Mouse (Mus musculus) gastrocnemius, adult 2 months (tissue): ENCODE data around the gene Tmem8. TPM values are rescaled to one million over a fixed set of nuclear protein-coding genes. Genes with fewer than 3 reads are reported as not detected.

Experiments used
- DNase-seq: peaks from one replicate; pipeline ENCODE4 v3.0.0; 2022
- H3K27ac ChIP-seq: fragments of 200-600 bp; 2 replicates; pipeline ENCODE4 v1.8.1; 2022; ENCODE audit warnings: mild to moderate bottlenecking
- H3K4me3 ChIP-seq: fragments of 200-600 bp; 2 replicates; pipeline ENCODE4 v1.8.1; 2022; ENCODE audit warnings: mild to moderate bottlenecking, moderate library complexity
- CTCF ChIP-seq: fragments of 200-600 bp; IDR thresholded peaks from 2 replicates; pipeline ENCODE4 v1.8.1; 2022; ENCODE audit warnings: antibody characterized with exemption, mild to moderate bottlenecking, moderate library complexity
- intact Hi-C: fragments of 180-260 bp; cut with DNase I; formaldehyde crosslinking; loops from one replicate; pipeline ENCODE4 v1.15.1; 2025
- total RNA-seq, 2 experiments: library from RNA; stranded (reverse); gene quantifications; 2 replicates each; pipeline ENCODE4 v1.2.3; 2021

The Tmem8 gene
- total RNA-seq, 2 experiments from 2014 or later = 0.67 to 0.92 TPM

GRCm38 (mm10) chr17:26137106-26137750, 24.1 kb downstream of the Tmem8 start:
- no peak for TF ChIP-seq CTCF
- intact Hi-C loops = loop anchor here (5.0 kb wide), 1 partner anchor 105 kb away; the partner anchor contains the start of gene Fam234a
- Histone ChIP-seq H3K27ac (no peak overlapping the region), H3K4me3 (no peak overlapping the region)
- no peak for DNase-seq

- peak overlapping the region; percentile 96 for H3K4me3 ChIP-seq
- H3K27ac ChIP-seq = peak overlapping the region; percentile 91
- intact Hi-C loops = loop anchor here (5.0 kb wide), 1 partner anchor 105 kb away; the partner anchor contains the start of gene Fam234a
- TF ChIP-seq CTCF = no peak
- no peak for DNase-seq
Measured at GRCm38 (mm10) chr17:26137751-26138130, 24.6 kb downstream of the Tmem8 start.

- intact Hi-C loops = loop anchor here (5.0 kb wide), 1 partner anchor 104 kb away; the partner anchor contains the start of gene Fam234a
- H3K27ac ChIP-seq = peak within 1 kb of the TSS; percentile 91
- peak; percentile 94 for DNase-seq
- H3K4me3 ChIP-seq = peak within 1 kb of the TSS; percentile 96
- peak; percentile 69 for TF ChIP-seq CTCF
Measured at GRCm38 (mm10) chr17:26138239-26138836, 25.2 kb downstream of the Tmem8 start, which contains the start of gene Axin1. Axin1 (plus strand) TSS chr17:26138688.

GRCm38 (mm10) chr17:26138901-26139381, 25.8 kb downstream of the Tmem8 start:
- intact Hi-C loops = loop anchor here (5.0 kb wide), 1 partner anchor 103 kb away; the partner anchor contains the start of gene Fam234a
- DNase-seq = peak; percentile 85
- H3K27ac ChIP-seq = peak overlapping the region; percentile 91
- peak overlapping the region; percentile 96 for H3K4me3 ChIP-seq
- TF ChIP-seq CTCF = no peak

- no peak for TF ChIP-seq CTCF
- DNase-seq = no peak
- no peak overlapping the region for H3K4me3 ChIP-seq
- no peak overlapping the region for H3K27ac ChIP-seq
- intact Hi-C loops = no loop called here
Measured at GRCm38 (mm10) chr17:26142796-26143195, 29.7 kb downstream of the Tmem8 start.

DNA sequence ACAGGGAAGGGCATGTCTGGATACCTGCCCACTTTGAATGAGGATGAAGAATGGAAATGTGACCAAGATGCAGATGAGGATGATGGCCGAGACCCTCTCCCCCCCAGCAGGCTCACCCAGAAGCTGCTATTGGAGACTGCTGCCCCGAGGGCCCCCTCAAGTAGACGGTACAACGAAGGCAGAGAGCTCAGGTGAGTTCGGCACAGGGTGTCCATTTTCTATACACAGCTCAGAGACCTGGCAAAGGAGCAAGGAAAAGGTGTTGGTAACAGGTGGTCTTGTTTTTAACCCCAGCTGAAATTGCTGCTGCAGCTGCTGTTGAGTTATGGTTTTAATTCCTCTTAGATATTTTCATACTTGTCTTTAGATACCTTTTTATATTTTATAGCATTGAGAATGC, 30.3 kb downstream of the Tmem8 start:
- DNase-seq = no peak
- H3K4me3 ChIP-seq = no peak overlapping the region
- TF ChIP-seq CTCF = no peak
- H3K27ac ChIP-seq = no peak overlapping the region
- intact Hi-C loops = no loop called here

DNA sequence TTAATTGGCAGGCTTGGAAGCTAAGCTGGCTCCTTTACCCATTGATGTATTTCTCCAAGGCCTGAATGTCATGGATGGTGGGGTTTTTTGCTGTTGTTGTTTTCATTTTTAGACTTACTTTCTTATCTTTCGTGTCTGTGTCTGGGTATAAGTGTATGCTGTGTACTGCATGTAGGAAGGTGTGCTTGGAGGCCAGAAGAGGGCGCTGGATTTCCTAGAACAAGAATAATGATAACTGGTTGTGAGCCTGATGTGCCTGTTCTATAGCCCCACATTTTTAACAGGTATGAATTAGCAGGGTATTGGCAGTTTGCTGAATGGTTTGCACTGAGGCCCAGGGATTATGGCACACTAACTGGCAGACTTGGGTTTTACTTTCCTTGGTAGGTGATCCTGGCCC, 36.0 kb downstream of the Tmem8 start:
- no peak for TF ChIP-seq CTCF
- intact Hi-C loops = no loop called here
- no peak for DNase-seq
- Histone ChIP-seq H3K4me3 (no peak overlapping the region), H3K27ac (no peak overlapping the region)

DNA sequence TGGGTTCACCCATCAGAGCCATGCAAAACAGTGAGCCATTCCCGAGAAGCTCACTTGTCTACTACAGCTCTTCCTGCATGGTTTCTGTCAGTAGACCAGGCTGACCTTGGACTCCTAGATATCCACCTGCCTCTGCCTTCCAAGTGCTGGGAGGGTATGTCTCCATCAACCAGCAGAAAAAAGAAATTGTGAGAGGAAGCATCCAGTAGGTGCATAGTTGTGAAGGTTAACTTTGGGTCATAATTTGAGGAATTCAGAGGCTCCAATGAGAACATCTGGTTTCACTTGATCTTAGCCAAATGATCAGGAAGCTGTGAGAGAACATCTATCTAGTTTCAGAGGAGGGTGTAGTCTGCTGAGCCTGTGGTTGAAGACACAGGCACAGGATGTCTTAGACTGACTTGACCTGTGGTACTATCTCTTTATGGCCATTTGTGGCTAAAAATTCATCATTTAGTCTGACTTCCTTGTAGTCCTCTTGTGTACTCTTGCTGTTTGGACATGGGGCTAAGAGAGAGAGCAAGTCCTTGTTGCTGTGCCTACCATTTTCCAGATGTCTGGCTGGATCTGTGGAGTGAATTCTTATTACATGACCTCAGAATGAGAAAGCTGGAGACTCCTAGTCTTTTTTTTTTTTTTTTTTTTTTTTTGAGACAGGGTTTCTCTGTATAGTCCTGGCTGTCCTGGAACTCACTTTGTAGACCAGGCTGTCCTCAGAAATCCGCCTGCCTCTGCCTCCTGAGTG, 39.0 kb downstream of the Tmem8 start:
- DNase-seq = no peak
- Histone ChIP-seq H3K4me3 (no peak overlapping the region), H3K27ac (peak overlapping the region; percentile 46)
- TF ChIP-seq CTCF = no peak
- intact Hi-C loops = no loop called here

GRCm38 (mm10) chr17:26162736-26163135, 49.6 kb downstream of the Tmem8 start:
- DNase-seq = no peak
- Histone ChIP-seq H3K4me3 (no peak overlapping the region), H3K27ac (peak overlapping the region; percentile 31; the same call in 1 of the 2 replicates)
- no peak for TF ChIP-seq CTCF
- intact Hi-C loops = no loop called here

DNA sequence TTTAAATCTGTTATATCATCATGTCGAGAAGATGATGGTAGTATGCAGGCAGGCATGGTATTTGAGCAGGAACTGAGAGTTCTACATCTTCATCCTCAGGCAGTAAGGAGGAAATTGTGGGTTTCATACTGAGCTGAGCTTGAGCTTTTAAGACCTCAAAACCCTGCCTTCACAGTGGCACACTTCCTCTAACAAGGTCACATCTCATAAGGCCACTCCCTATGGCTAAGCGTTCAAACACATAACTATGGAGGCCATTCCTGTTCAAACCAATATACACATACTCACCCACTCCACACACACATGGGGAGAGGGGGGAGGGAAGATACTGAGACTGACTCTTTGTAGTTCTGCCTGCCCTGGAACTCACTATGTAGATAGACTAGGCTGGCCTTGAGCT, 54.9 kb downstream of the Tmem8 start:
- intact Hi-C loops = no loop called here
- Histone ChIP-seq H3K27ac (no peak overlapping the region; the same call in 1 of the 2 replicates), H3K4me3 (no peak overlapping the region)
- TF ChIP-seq CTCF = no peak
- DNase-seq = no peak

Other genes starting within 250 kb of the Tmem8 start
- 100 to 1,000 TPM in 1 of 2 experiments, 10 to 100 TPM in 1; 85.3 to 117 TPM for gene Mcrip2, start 244.5 kb upstream of the Tmem8 start, total RNA-seq
- gene Mettl26, start 238.2 kb upstream of the Tmem8 start, total RNA-seq = 10 to 100 TPM; 27.7 to 33.7 TPM
- gene Wfikkn1, start 232.4 kb upstream of the Tmem8 start, total RNA-seq = under 1 TPM; 0.26 to 0.75 TPM
- 1 to 10 TPM; 8.1 to 9.5 TPM for gene Rab40c, start 193.6 kb upstream of the Tmem8 start, total RNA-seq
- 10 to 100 TPM; 21.0 to 28.6 TPM for gene Pigq, start 168.4 kb upstream of the Tmem8 start, total RNA-seq
- not detected for gene Nhlrc4, start 168.3 kb upstream of the Tmem8 start, total RNA-seq
- gene A930017K11Rik, start 160.7 kb upstream of the Tmem8 start, total RNA-seq = not detected
- gene Capn15, start 127.5 kb upstream of the Tmem8 start, total RNA-seq = 1 to 10 TPM; 6.0 to 9.4 TPM
- gene Rab11fip3, start 43.7 kb upstream of the Tmem8 start, total RNA-seq = 10 to 100 TPM; 76.3 to 92.0 TPM
- gene Decr2, start 23.0 kb upstream of the Tmem8 start, total RNA-seq = 1 to 10 TPM; 2.1 to 3.0 TPM
- 1 to 10 TPM; 1.6 to 2.5 TPM for gene Nme4, start 17.7 kb upstream of the Tmem8 start, total RNA-seq
- 10 to 100 TPM; 54.1 to 73.2 TPM for gene Mrpl28, start 10.2 kb downstream of the Tmem8 start, total RNA-seq
- 10 to 100 TPM; 15.9 TPM for gene Axin1, start 25.4 kb downstream of the Tmem8 start, total RNA-seq
- gene Pdia2, start 85.8 kb downstream of the Tmem8 start, total RNA-seq = not detected
- gene Rgs11, start 89.7 kb downstream of the Tmem8 start, total RNA-seq = under 1 TPM; 0.33 to 0.54 TPM
- gene Arhgdig, start 94.5 kb downstream of the Tmem8 start, total RNA-seq = under 1 TPM; 0.53 to 0.64 TPM
- gene Fam234a, start 130.9 kb downstream of the Tmem8 start, total RNA-seq = 10 to 100 TPM; 65.6 to 86.0 TPM
- 10 to 100 TPM; 12.6 to 14.5 TPM for gene Luc7l, start 139.6 kb downstream of the Tmem8 start, total RNA-seq